Mouse (Mus musculus) lung, embryonic 14.5 days (tissue): ENCODE results near the gene Pla2g4d. TPM values are rescaled to one million over a fixed set of nuclear protein-coding genes. Genes with fewer than 3 reads are reported as not detected.
A peak's percentile ranks its signal among the peaks of the same experiment; 100 is the strongest.

Experiments
- ATAC-seq: fragments of 200-750 bp; cut with Nextera tagmentation; 2 replicates; pipeline ENCODE4 v1.8.0; 2017; ENCODE audit warnings: mild to moderate bottlenecking, moderate TSS enrichment, moderate library complexity; ENCODE audit not compliant: insufficient read depth
- DNase-seq: peaks from one replicate; pipeline ENCODE4 v3.0.0-alpha.2; 2015
- H3K27ac ChIP-seq: fragments of 300-500 bp; sonication (generic); 2 replicates; pipeline ENCODE4 v1.5.1; 2014; ENCODE audit warnings: low read depth, mild to moderate bottlenecking, moderate library complexity
- H3K27me3 ChIP-seq: fragments of 300-500 bp; sonication (generic); 2 replicates; pipeline ENCODE4 v1.6.1; 2014; ENCODE audit warnings: low read length, control low read depth; ENCODE audit not compliant: insufficient read depth
- H3K36me3 ChIP-seq: fragments of 300-500 bp; sonication (generic); 2 replicates; pipeline ENCODE4 v1.6.1; 2014; ENCODE audit warnings: control low read depth; ENCODE audit not compliant: insufficient read depth
- H3K4me1 ChIP-seq: fragments of 300-500 bp; sonication (generic); 2 replicates; pipeline ENCODE4 v1.6.1; 2014; ENCODE audit warnings: antibody characterized with exemption, control low read depth; ENCODE audit not compliant: insufficient read depth
- H3K4me2 ChIP-seq: fragments of 300-500 bp; sonication (generic); 2 replicates; pipeline ENCODE4 v1.6.1; 2014; ENCODE audit warnings: mild to moderate bottlenecking
- H3K4me3 ChIP-seq: fragments of 300-500 bp; sonication (generic); 2 replicates; pipeline ENCODE4 v1.5.1; 2014; ENCODE audit warnings: low read depth, low read length
- H3K9ac ChIP-seq: fragments of 300-500 bp; sonication (generic); 2 replicates; pipeline ENCODE4 v1.6.1; 2014
- H3K9me3 ChIP-seq: fragments of 300-500 bp; sonication (generic); 2 replicates; pipeline ENCODE4 v1.6.1; 2016; ENCODE audit warnings: low read depth, low read length, control low read depth
- CTCF ChIP-seq: IDR thresholded peaks from 2 replicates; pipeline ENCODE4 v1.5.1; 2016; ENCODE audit warnings: antibody characterized with exemption, low read depth
- WGBS: fragments of 180-500 bp; shearing (Covaris S2); extraction: QIAGEN DNeasy Blood & Tissue Kit; methylation state at CpG from one replicate; pipeline ENCODE4 v1.1.7; 2014; 5-methylcytosine and 5-hydroxymethylcytosine counted together
- polyA plus RNA-seq: library from polyadenylated mRNA; unstranded; fragments of >200 nt; fragmentation: Nextera tagmentation; extraction: Ambion mirVana; gene quantifications from 2 replicates; pipeline ENCODE4 v1.2.1, GENCODE M21; 2014

Gene Pla2g4d
- polyA plus RNA-seq, 1 experiment from 2014 or later = not detected

DNA sequence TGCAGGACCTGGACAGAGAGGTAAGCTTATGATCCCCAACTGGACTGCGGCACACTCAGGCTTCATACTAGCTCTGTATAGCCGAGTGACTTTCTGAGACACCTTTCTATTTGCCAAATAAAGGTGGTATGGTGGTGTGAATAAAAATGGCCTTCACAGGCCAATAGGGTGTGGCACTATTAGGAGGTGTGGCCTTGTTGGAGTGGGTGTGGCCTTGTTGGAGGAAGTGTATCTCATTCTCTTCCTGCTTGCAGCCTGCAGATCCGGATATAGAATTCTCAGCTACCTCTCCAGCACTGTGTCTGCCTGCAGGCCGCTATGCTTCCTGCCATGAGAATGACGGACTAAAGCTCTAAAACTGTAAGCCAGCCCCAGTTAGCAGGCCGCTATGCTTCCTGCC lies 12.1 kb upstream of the Pla2g4d start:
- ATAC-seq (no peak), DNase-seq (no peak)
- Histone ChIP-seq H3K9ac (no peak overlapping the region), H3K27me3 (no peaks in the 10 kb centered on the region), H3K4me3 (no peak overlapping the region), H3K4me1 (no peaks in the 10 kb centered on the region), H3K4me2 (no peak overlapping the region), H3K36me3 (no peaks in the 10 kb centered on the region), H3K27ac (no peak overlapping the region), H3K9me3 (no peaks in the 10 kb centered on the region)
- 92% methylated on average over 6 of the region's 6 CpGs for WGBS
- TF ChIP-seq CTCF = no peak

GRCm38 (mm10) chr2:120299866-120300265 lies 10.9 kb upstream of the Pla2g4d start:
- TF ChIP-seq CTCF = no peak
- H3K27ac ChIP-seq = no peak overlapping the region
- no peaks in the 10 kb centered on the region for H3K27me3 ChIP-seq
- peak; percentile 35; the same call in 1 of the 2 replicates for ATAC-seq
- WGBS = 78% methylated on average over 4 of the region's 4 CpGs
- DNase-seq = no peak
- no peak overlapping the region for H3K9ac ChIP-seq
- H3K4me1 ChIP-seq = no peaks in the 10 kb centered on the region
- no peaks in the 10 kb centered on the region for H3K36me3 ChIP-seq
- H3K4me2 ChIP-seq = no peak overlapping the region
- H3K9me3 ChIP-seq = no peaks in the 10 kb centered on the region
- no peak overlapping the region for H3K4me3 ChIP-seq

DNA sequence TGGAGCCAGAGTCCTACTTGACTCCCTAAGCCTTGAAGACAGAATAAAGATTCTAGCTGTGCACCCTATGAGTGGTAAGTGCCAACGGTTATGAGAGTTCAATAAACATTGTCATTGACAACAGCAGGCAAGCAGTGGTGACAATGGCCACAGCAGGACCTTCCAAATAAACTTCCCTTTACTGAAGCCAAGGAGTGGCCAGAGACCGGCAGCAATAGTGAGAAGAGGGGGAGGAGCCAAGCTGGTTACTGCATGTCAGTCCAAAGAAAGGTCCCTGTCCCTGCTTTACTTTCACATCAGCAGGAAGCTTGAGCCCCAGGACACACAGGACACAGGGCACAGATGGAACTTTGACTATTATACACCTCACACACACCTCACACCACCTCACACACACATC lies 7.2 kb upstream of the Pla2g4d start:
- Histone ChIP-seq H3K9me3 (no peaks in the 10 kb centered on the region), H3K4me1 (no peaks in the 10 kb centered on the region), H3K27me3 (no peaks in the 10 kb centered on the region), H3K36me3 (no peaks in the 10 kb centered on the region), H3K4me2 (no peak overlapping the region), H3K4me3 (no peak overlapping the region), H3K9ac (no peak overlapping the region), H3K27ac (no peak overlapping the region)
- no peak for TF ChIP-seq CTCF
- 21% methylated on average over 2 of the region's 2 CpGs for WGBS
- ATAC-seq (no peak), DNase-seq (no peak)

DNA sequence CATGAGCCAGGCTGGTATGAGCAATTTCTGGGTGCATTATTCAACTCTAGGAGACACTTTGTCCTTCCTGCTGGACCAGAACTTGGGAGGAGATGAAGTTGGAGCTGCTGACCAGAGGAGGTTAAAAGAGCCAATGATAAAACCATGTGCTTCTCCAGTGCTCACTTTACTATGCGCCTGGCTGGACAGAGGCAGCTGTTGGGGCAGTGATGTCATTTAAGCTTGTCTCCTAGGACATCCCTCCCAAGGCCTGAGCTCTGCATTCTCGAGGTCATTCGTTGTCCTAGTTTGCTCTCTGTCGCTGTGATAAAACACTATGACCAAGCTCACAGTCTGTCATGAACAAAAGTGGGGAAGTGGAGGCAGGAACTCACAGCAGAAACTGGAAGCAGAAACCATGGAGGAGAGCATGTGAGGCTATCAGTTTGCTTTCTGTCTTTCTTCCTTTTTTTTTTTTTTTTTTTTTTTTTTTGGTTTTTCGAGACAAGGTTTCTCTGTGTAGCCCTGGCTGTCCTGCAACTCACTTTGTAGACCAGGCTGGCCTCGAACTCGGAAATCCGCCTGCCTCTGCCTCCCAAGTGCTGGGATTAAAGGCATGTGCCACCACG lies 2.6 kb upstream of the Pla2g4d start:
- H3K9ac ChIP-seq = no peak overlapping the region
- no peaks in the 10 kb centered on the region for H3K4me1 ChIP-seq
- H3K9me3 ChIP-seq = no peaks in the 10 kb centered on the region
- no peak overlapping the region for H3K4me3 ChIP-seq
- no peak for TF ChIP-seq CTCF
- DNase-seq = no peak
- H3K27me3 ChIP-seq = no peaks in the 10 kb centered on the region
- ATAC-seq = no peak
- no peak overlapping the region for H3K27ac ChIP-seq
- H3K36me3 ChIP-seq = no peaks in the 10 kb centered on the region
- WGBS = 80% methylated on average over 8 of the region's 9 CpGs
- H3K4me2 ChIP-seq = no peak overlapping the region

DNA sequence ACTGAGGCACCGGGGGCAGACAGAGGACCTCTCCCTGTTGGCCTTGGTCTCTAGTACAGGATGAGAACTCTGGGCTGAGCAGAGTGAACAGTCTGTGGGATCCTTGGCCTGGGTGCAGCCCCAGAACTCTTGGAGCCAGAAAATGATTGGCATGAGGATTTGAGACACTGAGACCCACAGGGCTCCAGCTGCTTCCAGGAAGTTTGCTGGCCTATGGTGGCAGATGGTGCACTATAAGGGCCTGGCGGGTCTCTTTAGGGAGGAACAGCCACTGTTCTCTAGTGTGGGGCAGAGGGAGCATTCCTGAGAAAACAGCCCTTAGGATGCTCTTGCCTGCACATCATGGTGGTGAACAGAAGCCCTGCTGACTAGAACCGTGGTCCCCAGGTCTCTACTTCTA lies 596 bp downstream of the Pla2g4d start:
- Histone ChIP-seq H3K4me3 (no peak overlapping the region), H3K4me2 (no peak overlapping the region), H3K9me3 (no peaks in the 10 kb centered on the region), H3K36me3 (no peaks in the 10 kb centered on the region), H3K4me1 (no peaks in the 10 kb centered on the region), H3K9ac (no peak overlapping the region), H3K27me3 (no peaks in the 10 kb centered on the region), H3K27ac (no peak overlapping the region)
- 89% methylated on average over 3 of the region's 3 CpGs for WGBS
- no peak for ATAC-seq
- TF ChIP-seq CTCF = no peak
- no peak for DNase-seq

GRCm38 (mm10) chr2:120285639-120286038 lies 3.4 kb downstream of the Pla2g4d start:
- no peaks in the 10 kb centered on the region for H3K27me3 ChIP-seq
- H3K36me3 ChIP-seq = no peaks in the 10 kb centered on the region
- no peak for DNase-seq
- no peaks in the 10 kb centered on the region for H3K9me3 ChIP-seq
- WGBS = 73% methylated on average over 4 of the region's 4 CpGs
- H3K9ac ChIP-seq = no peak overlapping the region
- ATAC-seq = no peak
- no peak overlapping the region for H3K4me3 ChIP-seq
- no peak for TF ChIP-seq CTCF
- no peaks in the 10 kb centered on the region for H3K4me1 ChIP-seq
- no peak overlapping the region for H3K27ac ChIP-seq
- no peak overlapping the region for H3K4me2 ChIP-seq

- ATAC-seq = no peak
- TF ChIP-seq CTCF = no peak
- H3K4me1 ChIP-seq = no peaks in the 10 kb centered on the region
- no peaks in the 10 kb centered on the region for H3K36me3 ChIP-seq
- no peaks in the 10 kb centered on the region for H3K9me3 ChIP-seq
- no peak overlapping the region for H3K4me3 ChIP-seq
- no peak overlapping the region for H3K9ac ChIP-seq
- no peaks in the 10 kb centered on the region for H3K27me3 ChIP-seq
- H3K4me2 ChIP-seq = no peak overlapping the region
- no peak overlapping the region for H3K27ac ChIP-seq
- DNase-seq = no peak
Observed at GRCm38 (mm10) chr2:120284705-120285104, 4.3 kb downstream of the Pla2g4d start.

- H3K4me3 ChIP-seq = no peak overlapping the region
- TF ChIP-seq CTCF = no peak
- no peak overlapping the region for H3K27ac ChIP-seq
- H3K36me3 ChIP-seq = no peaks in the 10 kb centered on the region
- DNase-seq = no peak
- no peaks in the 10 kb centered on the region for H3K9me3 ChIP-seq
- H3K4me1 ChIP-seq = no peaks in the 10 kb centered on the region
- H3K4me2 ChIP-seq = no peak overlapping the region
- 77% methylated on average over 5 of the region's 5 CpGs for WGBS
- no peak overlapping the region for H3K9ac ChIP-seq
- no peaks in the 10 kb centered on the region for H3K27me3 ChIP-seq
- ATAC-seq = no peak
Observed at GRCm38 (mm10) chr2:120284094-120284493, 4.9 kb downstream of the Pla2g4d start.
